Mouse (Mus musculus): Measurements from ENCODE around the gene Tmem141.

DNA sequence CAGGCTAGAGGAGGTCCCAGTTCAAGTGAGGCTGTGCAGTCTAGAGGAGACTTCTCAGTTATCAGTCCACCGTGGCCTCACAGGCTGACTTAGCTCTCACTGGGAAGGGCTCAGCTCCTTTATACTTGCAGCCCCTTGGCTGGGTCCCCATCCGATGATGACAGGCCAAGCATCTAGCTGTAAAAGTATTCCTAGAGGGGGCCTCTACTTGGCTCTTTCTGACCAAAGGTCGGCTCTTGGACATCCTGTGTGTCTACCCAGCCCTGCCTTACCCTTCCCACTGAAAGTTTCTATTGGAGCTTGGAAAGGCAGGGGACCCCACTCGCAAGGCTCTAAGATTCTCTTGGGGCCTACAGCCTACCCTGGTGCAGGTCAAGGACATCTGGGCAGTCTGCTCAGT lies 50.6 kb downstream of the Tmem141 start:
- TF ChIP-seq CTCF (IDR thresholded peaks at IDR 0.05; ENCODE audit: low read depth, low read length) = no peak
- no peak for TF ChIP-seq GATA1 (IDR thresholded peaks at IDR 0.05; ENCODE audit: borderline replicate concordance, low read length)
- no peak for TF ChIP-seq GATA2 (IDR thresholded peaks at IDR 0.05; ENCODE audit: borderline replicate concordance, low read depth, low read length)
- TF ChIP-seq TAL1 (conservative IDR thresholded peaks at IDR 0.05; ENCODE audit: low read depth, low read length) = no peak

All from G1E (cell line).